Mouse (Mus musculus): ENCODE data around the gene Fgf5. TPM values are rescaled to one million over a fixed set of nuclear protein-coding genes. Genes with fewer than 3 reads are reported as not detected.

The Fgf5 gene
- polyA plus RNA-seq, 1 experiment from 2014 or later, result 1.7 TPM

Other genes with a start within 250 kb of the Fgf5 start
- gene Antxr2, start 223.1 kb upstream of the Fgf5 start, polyA plus RNA-seq (2014; fragmentation: Nextera tagmentation; extraction: Ambion mirVana), result 29.1 and 31.7 TPM in 2 replicates
- 0.41 and 0.43 TPM in 2 replicates for gene Prdm8, start 87.0 kb upstream of the Fgf5 start, polyA plus RNA-seq (2014; fragmentation: Nextera tagmentation; extraction: Ambion mirVana)
- gene Cfap299, start 75.1 kb downstream of the Fgf5 start, polyA plus RNA-seq (2014; fragmentation: Nextera tagmentation; extraction: Ambion mirVana), result 1.1 and 1.9 TPM in 2 replicates